Mouse (Mus musculus): Measurements from ENCODE around the gene Olfr156. TPM values are rescaled to one million over a fixed set of nuclear protein-coding genes. Genes with fewer than 3 reads are reported as not detected.
A peak's percentile ranks its signal among the peaks of the same experiment; 100 is the strongest.

The Olfr156 gene
- polyA plus RNA-seq (2016; fragmentation: Nextera tagmentation; extraction: Ambion mirVana): not detected in 2 replicates

DNA sequence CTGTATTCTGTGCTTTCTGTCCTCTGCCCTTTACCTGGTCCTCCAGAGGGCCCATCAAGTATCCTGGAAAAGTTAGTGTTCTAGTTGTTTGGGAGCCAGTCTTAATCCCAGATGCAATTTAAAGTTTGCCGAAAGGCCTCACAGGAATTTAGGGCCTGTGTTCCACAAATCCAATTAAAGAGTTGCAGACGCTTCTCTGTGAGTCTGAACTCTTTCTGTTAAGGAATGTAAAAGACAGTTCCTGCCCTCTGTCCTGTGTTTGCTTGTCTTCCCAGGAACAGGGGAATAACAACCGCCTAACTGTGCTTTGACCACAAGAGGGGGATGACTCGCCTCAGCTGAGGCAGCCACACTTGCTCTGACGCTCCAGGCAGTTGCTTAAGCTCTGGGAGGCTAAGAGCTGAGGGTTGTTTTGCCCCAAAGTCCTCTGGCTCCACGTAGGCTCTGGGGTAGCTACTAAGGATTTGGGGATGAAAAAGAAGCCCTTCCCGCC, at the start of gene Olfr156:
Olfr156 (minus strand) TSS at position 51 of the 493 bp plus-strand sequence.
- Histone ChIP-seq H3K4me3 (no peak within 1 kb of the TSS), H3K27me3 (ENCODE audit: insufficient read depth, poor library complexity, severe bottlenecking) (no peaks in the 10 kb centered on the region), H3K36me3 (no peaks in the 10 kb centered on the region), H3K4me1 (replicated peaks) (peaks cover 10% of the 10 kb centered on the region; the same call in 1 of the 2 replicates), H3K27ac (no peak within 1 kb of the TSS), H3K9me3 (no peaks in the 10 kb centered on the region)
- DNase-seq (ENCODE audit: low spot score): peak; percentile 28
- WGBS: 12% methylated on average over 7 of the region's 7 CpGs

DNA sequence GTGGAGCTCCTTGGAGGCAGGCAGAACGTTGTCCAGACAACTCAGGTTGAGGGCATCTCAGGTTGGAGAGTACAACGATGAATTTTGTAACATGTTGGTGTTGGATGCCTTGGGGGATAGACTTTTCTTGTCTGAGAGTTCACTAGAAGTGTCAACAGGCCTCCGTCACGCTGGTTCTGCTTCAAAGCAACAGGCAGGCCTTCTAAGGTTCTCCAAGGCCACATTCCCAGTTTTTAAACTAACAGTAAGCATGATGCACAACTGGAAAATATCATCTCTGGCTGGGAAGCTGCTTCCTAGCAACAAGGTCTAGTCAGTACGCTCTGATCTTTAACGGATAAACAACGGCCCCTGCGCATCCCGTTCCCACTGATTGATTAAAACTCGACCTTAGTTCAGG, 46.1 kb upstream of the Olfr156 start:
- peaks cover 5% of the 10 kb centered on the region for H3K4me1 ChIP-seq (replicated peaks)
- H3K27me3 ChIP-seq (ENCODE audit: insufficient read depth, poor library complexity, severe bottlenecking): no peaks in the 10 kb centered on the region
- H3K36me3 ChIP-seq: no peaks in the 10 kb centered on the region
- no peak overlapping the region for H3K4me3 ChIP-seq
- DNase-seq (ENCODE audit: low spot score): no peak
- whole genome bisulfite sequencing: 90% methylated on average over 10 of the region's 10 CpGs
- peaks cover 9% of the 10 kb centered on the region for H3K9me3 ChIP-seq
- H3K27ac ChIP-seq: no peak overlapping the region

DNA sequence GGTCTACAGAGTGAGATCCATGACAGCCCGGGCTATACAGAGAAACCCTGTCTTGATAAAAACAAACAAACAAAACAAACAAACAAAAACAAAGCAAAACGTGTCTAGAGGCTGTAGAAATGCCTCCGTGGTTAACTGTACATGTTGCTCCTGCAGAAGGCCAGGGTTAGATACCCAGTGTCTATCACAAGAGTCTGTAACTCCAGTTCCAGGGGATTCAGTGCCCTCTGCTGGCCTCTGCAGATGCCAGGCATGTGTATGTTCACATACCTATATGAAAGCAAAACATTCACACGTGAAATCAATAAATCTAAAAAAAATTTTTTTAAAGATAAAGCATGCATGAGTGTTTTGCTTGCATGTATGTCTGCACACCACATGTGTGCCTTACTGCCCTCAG, 39.6 kb upstream of the Olfr156 start:
- Histone ChIP-seq H3K27me3 (ENCODE audit: insufficient read depth, poor library complexity, severe bottlenecking) (0 out of 2 replicates have a peak, but pooled peaks cover 4% of the 10 kb centered on the region), H3K27ac (no peak overlapping the region), H3K9me3 (no peaks in the 10 kb centered on the region), H3K36me3 (no peaks in the 10 kb centered on the region), H3K4me1 (replicated peaks) (peaks cover 5% of the 10 kb centered on the region), H3K4me3 (no peak overlapping the region)
- 72% methylated on average over 4 of the region's 4 CpGs for WGBS
- DNase-seq (ENCODE audit: low spot score): no peak

GRCm38 (mm10) chr4:43860744-43861519, 37.2 kb upstream of the Olfr156 start:
- 19% methylated on average over 14 of the region's 14 CpGs for WGBS
- H3K36me3 ChIP-seq: no peaks in the 10 kb centered on the region
- H3K4me3 ChIP-seq: no peak overlapping the region
- H3K9me3 ChIP-seq: no peaks in the 10 kb centered on the region
- peak; percentile 70 for DNase-seq (ENCODE audit: low spot score)
- H3K27me3 ChIP-seq (ENCODE audit: insufficient read depth, poor library complexity, severe bottlenecking): 0 out of 2 replicates have a peak, but pooled peaks cover 4% of the 10 kb centered on the region
- no peak overlapping the region for H3K27ac ChIP-seq
- H3K4me1 ChIP-seq (replicated peaks): peaks cover 5% of the 10 kb centered on the region

- 81% methylated on average over 10 of the region's 10 CpGs for WGBS
- Histone ChIP-seq H3K9me3 (no peaks in the 10 kb centered on the region), H3K36me3 (no peaks in the 10 kb centered on the region), H3K27ac (no peak overlapping the region), H3K27me3 (ENCODE audit: insufficient read depth, poor library complexity, severe bottlenecking) (0 out of 2 replicates have a peak, but pooled peaks cover 4% of the 10 kb centered on the region), H3K4me3 (no peak overlapping the region), H3K4me1 (replicated peaks) (peaks cover 5% of the 10 kb centered on the region)
- no peak for DNase-seq (ENCODE audit: low spot score)
These were observed 36.2 kb upstream of the Olfr156 start for GRCm38 (mm10) chr4:43859886-43860285.

- Histone ChIP-seq H3K9me3 (no peaks in the 10 kb centered on the region), H3K27ac (no peak overlapping the region), H3K4me1 (replicated peaks) (no peaks in the 10 kb centered on the region), H3K4me3 (no peak overlapping the region), H3K27me3 (ENCODE audit: insufficient read depth, poor library complexity, severe bottlenecking) (no peaks in the 10 kb centered on the region), H3K36me3 (no peaks in the 10 kb centered on the region)
- whole genome bisulfite sequencing: 78% methylated on average over 8 of the region's 8 CpGs
- no peak for DNase-seq (ENCODE audit: low spot score)
These were observed 30.4 kb upstream of the Olfr156 start for GRCm38 (mm10) chr4:43854101-43854500.

DNA sequence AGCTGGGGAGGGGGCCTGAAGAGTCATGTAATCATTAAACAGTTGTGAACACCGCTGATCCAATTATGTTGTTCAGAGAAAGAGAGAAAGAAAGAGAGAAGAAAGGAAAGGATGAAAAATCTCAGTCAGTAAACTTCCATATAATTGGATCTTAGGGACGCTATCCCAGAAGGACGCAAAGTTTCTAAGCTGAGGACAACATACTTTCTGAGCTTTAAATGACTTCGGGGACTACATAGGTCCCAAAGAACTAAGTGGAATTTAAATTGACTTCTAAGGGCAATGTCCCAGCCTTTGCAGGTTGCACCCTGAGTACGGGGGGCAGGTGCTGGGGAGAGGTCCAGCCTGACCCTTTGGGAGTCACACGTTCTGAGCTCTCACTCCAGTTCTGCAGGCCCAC, 27.6 kb upstream of the Olfr156 start, which contains the start of gene Olfr155:
Olfr155 (plus strand) TSS at position 301 of the 400 bp plus-strand sequence.
- no peak for DNase-seq (ENCODE audit: low spot score)
- Histone ChIP-seq H3K4me3 (no peak within 1 kb of the TSS), H3K27me3 (ENCODE audit: insufficient read depth, poor library complexity, severe bottlenecking) (no peaks in the 10 kb centered on the region), H3K4me1 (replicated peaks) (no peaks in the 10 kb centered on the region), H3K36me3 (no peaks in the 10 kb centered on the region), H3K27ac (no peak within 1 kb of the TSS), H3K9me3 (no peaks in the 10 kb centered on the region)
- 84% methylated on average over 6 of the region's 6 CpGs for WGBS

GRCm38 (mm10) chr4:43840101-43840500, 16.4 kb upstream of the Olfr156 start, which contains the start of gene Olfr157:
TSS of gene Olfr157 (minus strand) at chr4:43840201.
- Histone ChIP-seq H3K36me3 (no peaks in the 10 kb centered on the region), H3K27me3 (ENCODE audit: insufficient read depth, poor library complexity, severe bottlenecking) (no peaks in the 10 kb centered on the region), H3K4me3 (no peak within 1 kb of the TSS), H3K9me3 (peaks cover 9% of the 10 kb centered on the region; the same call in 1 of the 2 replicates), H3K4me1 (replicated peaks) (no peaks in the 10 kb centered on the region), H3K27ac (no peak within 1 kb of the TSS)
- no peak for DNase-seq (ENCODE audit: low spot score)
- 78% methylated on average over 1 of the region's 1 CpGs for WGBS

GRCm38 (mm10) chr4:43838326-43838725, 14.6 kb upstream of the Olfr156 start:
- H3K9me3 ChIP-seq: peaks cover 5% of the 10 kb centered on the region; the same call in 1 of the 2 replicates
- no peak for DNase-seq (ENCODE audit: low spot score)
- H3K27me3 ChIP-seq (ENCODE audit: insufficient read depth, poor library complexity, severe bottlenecking): no peaks in the 10 kb centered on the region
- H3K36me3 ChIP-seq: no peaks in the 10 kb centered on the region
- 79% methylated on average over 3 of the region's 3 CpGs for WGBS
- H3K4me3 ChIP-seq: no peak overlapping the region
- H3K27ac ChIP-seq: no peak overlapping the region
- H3K4me1 ChIP-seq (replicated peaks): no peaks in the 10 kb centered on the region

DNA sequence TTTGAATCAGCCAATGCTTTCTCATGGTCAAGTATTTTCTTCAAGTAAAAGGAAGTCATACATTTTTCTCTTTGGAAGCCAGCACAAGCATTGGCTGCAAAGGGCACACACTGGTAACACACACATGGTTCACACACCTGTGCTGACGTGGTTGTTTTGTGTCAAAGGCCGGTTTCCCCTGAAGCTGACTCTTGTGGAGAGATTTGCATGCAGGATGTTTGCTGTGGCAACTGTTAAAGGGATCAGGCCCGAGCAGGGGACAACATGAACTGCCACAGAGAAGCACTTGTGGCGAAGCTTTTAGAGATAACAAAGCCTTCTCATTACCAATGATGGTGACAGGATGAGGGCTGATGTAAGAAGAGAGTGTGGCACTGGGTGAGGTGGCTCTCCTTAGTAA, 11.1 kb upstream of the Olfr156 start:
- Histone ChIP-seq H3K9me3 (no peaks in the 10 kb centered on the region), H3K27ac (no peak overlapping the region), H3K27me3 (ENCODE audit: insufficient read depth, poor library complexity, severe bottlenecking) (no peaks in the 10 kb centered on the region), H3K36me3 (no peaks in the 10 kb centered on the region), H3K4me3 (no peak overlapping the region), H3K4me1 (replicated peaks) (no peaks in the 10 kb centered on the region)
- no peak for DNase-seq (ENCODE audit: low spot score)
- WGBS: 74% methylated on average over 4 of the region's 4 CpGs

GRCm38 (mm10) chr4:43833752-43834151, 10.1 kb upstream of the Olfr156 start:
- no peak for DNase-seq (ENCODE audit: low spot score)
- 75% methylated on average over 5 of the region's 5 CpGs for WGBS
- H3K36me3 ChIP-seq: no peaks in the 10 kb centered on the region

GRCm38 (mm10) chr4:43832031-43832430, 8.3 kb upstream of the Olfr156 start:
- H3K27me3 ChIP-seq (ENCODE audit: insufficient read depth, poor library complexity, severe bottlenecking): no peaks in the 10 kb centered on the region
- no peak overlapping the region for H3K27ac ChIP-seq
- H3K4me1 ChIP-seq (replicated peaks): no peaks in the 10 kb centered on the region
- H3K4me3 ChIP-seq: no peak overlapping the region
- H3K9me3 ChIP-seq: no peaks in the 10 kb centered on the region
- WGBS: 72% methylated on average over 5 of the region's 5 CpGs
- no peaks in the 10 kb centered on the region for H3K36me3 ChIP-seq
- DNase-seq (ENCODE audit: low spot score): no peak

More at GRCm38 (mm10) chr4:43833752-43834151, 10.1 kb upstream of the Olfr156 start:
- H3K9me3 ChIP-seq: no peaks in the 10 kb centered on the region
- H3K4me1 ChIP-seq (replicated peaks): no peaks in the 10 kb centered on the region
- no peak overlapping the region for H3K4me3 ChIP-seq
- no peaks in the 10 kb centered on the region for H3K27me3 ChIP-seq (ENCODE audit: insufficient read depth, poor library complexity, severe bottlenecking)
- no peak overlapping the region for H3K27ac ChIP-seq

DNA sequence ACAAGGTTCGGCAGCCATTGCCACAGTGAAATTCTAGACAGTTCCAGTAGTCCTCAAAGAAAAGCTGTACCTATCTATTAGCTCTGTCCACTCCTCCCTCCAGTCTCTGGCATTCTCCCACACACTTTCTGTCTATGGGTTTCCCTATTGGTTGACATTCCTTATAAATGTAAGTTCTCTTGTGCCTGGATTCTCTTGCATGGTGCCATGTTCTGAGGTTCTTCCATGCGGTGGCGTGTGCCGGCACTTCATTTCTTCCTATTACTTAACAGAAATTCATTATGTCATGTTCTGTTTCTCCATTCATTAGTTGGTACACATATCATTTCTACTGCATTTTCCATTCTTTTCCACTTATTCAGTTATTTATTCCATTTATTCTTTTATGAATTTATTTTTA, 5.1 kb upstream of the Olfr156 start:
- H3K36me3 ChIP-seq: no peaks in the 10 kb centered on the region
- no peaks in the 10 kb centered on the region for H3K9me3 ChIP-seq
- H3K27me3 ChIP-seq (ENCODE audit: insufficient read depth, poor library complexity, severe bottlenecking): no peaks in the 10 kb centered on the region
- H3K4me1 ChIP-seq (replicated peaks): peaks cover 6% of the 10 kb centered on the region; the same call in 1 of the 2 replicates
- no peak overlapping the region for H3K4me3 ChIP-seq
- 93% methylated on average over 4 of the region's 4 CpGs for WGBS
- no peak for DNase-seq (ENCODE audit: low spot score)
- H3K27ac ChIP-seq: no peak overlapping the region

Measured in hindbrain, embryonic 10.5 days (tissue).